Mouse (Mus musculus): ENCODE measurements at regions not wholly inside any gene's neighbourhood (a gene's known extent, or its start where the extent isn't known, plus 50 kb on each side); places are given as distances from the start of the nearest gene placed in this dataset.
"Not testable (repeated sequence)": the region's sequence is repeated elsewhere in the genome, so short reads cannot be mapped to it uniquely, and the experiment has no call there.

DNA sequence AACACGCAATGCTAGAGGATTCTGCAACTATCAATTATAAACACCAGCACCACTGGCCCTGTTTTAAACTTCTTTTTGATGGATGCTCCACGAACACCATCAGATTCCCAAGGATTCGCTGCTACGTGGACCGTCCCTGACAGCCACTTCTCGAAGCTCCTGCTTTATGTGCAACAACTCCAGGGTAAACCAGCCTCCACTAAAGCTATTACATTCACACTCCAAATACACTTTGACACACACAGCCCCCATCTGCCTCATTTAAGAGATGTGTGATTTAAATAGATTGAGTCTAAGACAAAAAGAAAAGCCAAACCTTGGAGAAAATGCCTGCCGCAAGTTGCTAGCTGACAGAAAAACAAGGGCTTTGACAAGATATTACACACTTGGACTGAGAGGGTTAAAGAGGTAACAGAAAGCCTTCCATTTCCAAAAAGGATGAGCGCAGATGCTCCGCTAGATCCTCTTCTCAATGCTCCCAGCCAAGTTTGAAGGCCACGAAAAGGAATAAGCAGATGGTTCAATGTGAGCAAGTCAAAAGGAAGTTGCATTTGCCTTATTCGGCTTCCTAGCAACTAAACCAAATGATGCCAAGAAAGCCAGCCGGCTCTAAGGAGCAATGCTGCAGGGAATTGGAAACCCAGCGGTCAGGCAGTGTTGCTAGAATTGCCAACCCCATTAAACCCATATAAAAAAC, 54.0 kb upstream of the Cnep1r1 start:
- no peaks in the 10 kb centered on the region for H3K36me3 ChIP-seq (replicated peaks)
- H3K27ac ChIP-seq (replicated peaks): no peak overlapping the region
- no peak overlapping the region for H3K4me3 ChIP-seq
- DNase-seq (ENCODE audit: low spot score): no peak
- H3K27me3 ChIP-seq (replicated peaks; ENCODE audit: low read depth, poor library complexity, severe bottlenecking): no peaks in the 10 kb centered on the region
- peaks cover 8% of the 10 kb centered on the region for H3K4me1 ChIP-seq
- WGBS: 90% methylated on average over 13 of the region's 13 CpGs
- H3K9me3 ChIP-seq: no peaks in the 10 kb centered on the region

DNA sequence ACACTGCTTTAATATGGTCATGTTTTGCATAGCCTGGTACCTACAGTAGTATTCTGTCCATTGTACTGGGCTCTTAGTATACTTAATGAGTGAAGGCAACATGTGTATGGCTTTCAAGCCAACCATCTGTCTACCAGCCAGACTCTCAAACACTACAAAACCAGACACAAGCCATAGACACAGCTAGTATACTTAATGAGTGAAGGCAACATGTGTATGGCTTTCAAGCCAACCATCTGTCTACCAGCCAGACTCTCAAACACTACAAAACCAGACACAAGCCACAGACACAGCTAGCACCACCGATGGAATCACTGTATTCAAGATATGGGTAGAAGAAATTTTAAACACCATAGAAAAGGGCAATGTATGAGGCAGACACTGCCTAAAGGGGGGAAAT, 59.5 kb upstream of the Cnep1r1 start:
- H3K36me3 ChIP-seq (replicated peaks); DNase-seq (ENCODE audit: low spot score): not testable (repeated sequence)
- WGBS: 87% methylated on average over 1 of the region's 1 CpGs

DNA sequence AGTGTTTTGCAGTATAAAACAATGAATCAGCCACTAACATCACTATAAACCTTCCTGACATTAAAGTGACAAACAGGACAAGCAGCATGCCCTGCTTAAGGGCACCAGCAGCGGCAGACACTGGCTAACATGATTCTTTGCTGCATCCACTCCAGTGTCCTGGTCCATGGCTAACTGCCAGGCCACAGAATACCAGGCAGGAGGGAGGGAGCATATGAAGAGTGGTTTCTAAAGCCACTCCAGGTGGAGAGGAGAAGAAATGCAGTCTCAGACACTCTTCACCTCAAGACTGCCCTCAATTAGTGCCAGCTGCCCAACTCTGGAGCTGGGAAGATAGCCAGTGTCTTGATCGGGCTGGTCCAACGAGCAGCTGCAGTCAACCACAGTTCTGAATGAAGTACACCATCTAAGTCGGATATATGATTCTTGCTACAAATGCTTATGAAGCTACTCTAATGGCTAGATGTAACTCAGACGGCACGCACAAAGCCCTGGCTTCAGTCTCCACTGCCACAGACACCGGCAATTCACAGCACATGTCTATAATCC, 60.8 kb upstream of the Cnep1r1 start:
- Histone ChIP-seq H3K4me1 (peaks cover 18% of the 10 kb centered on the region), H3K27me3 (replicated peaks; ENCODE audit: low read depth, poor library complexity, severe bottlenecking) (no peaks in the 10 kb centered on the region), H3K4me3 (no peak overlapping the region), H3K9me3 (no peaks in the 10 kb centered on the region), H3K27ac (replicated peaks) (no peak overlapping the region), H3K36me3 (replicated peaks) (no peaks in the 10 kb centered on the region)
- no peak for DNase-seq (ENCODE audit: low spot score)
- 92% methylated on average over 7 of the region's 7 CpGs for WGBS

More for the DNA sequence above, 59.5 kb upstream of the Cnep1r1 start:
- peaks cover 11% of the 10 kb centered on the region for H3K4me1 ChIP-seq
- H3K27me3 ChIP-seq (replicated peaks; ENCODE audit: low read depth, poor library complexity, severe bottlenecking); H3K4me3 ChIP-seq; H3K9me3 ChIP-seq; H3K27ac ChIP-seq (replicated peaks): not testable (repeated sequence)

DNA sequence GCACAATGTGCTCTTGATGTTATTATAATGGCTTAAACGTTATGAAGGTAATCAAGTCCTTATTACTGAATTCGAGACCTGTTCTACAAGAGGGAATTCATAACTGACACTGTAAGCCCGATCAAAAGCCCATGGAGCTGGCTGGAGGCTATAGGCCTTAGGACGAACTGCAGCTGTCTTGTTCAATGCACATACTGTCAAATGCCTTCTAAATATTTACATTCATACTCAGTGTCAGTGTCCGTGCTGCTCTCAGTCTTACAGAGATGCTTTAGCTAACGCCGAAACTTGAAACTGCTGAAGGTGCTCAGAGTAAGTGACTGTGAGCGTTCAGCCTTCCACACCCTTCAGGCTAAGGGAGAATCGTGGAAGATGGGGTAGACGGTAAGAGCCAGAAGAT, 67.9 kb upstream of the Cnep1r1 start:
- Histone ChIP-seq H3K4me3 (no peak overlapping the region), H3K27me3 (replicated peaks; ENCODE audit: low read depth, poor library complexity, severe bottlenecking) (no peaks in the 10 kb centered on the region), H3K36me3 (replicated peaks) (no peaks in the 10 kb centered on the region), H3K4me1 (peaks cover 14% of the 10 kb centered on the region), H3K9me3 (no peaks in the 10 kb centered on the region), H3K27ac (replicated peaks) (no peak overlapping the region)
- WGBS: 80% methylated on average over 10 of the region's 10 CpGs
- DNase-seq (ENCODE audit: low spot score): no peak

DNA sequence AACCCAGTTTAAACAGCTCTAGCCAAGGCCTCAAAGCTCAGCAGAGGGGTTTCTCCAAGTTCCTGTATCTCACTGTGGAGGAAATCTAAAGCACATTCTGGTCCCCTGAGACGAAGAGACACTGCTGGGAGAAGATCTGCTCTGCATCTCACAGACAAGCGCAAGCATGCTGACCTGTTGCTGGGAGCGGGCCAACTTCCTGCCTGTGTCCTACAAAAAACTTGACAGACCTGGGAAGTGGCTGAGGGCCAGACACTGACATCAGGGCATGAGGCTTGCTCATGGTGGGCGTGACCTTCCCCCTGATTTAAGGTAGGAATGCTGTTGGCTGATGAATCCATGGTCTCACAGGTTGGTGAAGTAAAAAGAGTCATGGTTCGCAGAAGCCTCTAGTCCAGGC, 69.5 kb upstream of the Cnep1r1 start:
- DNase-seq (ENCODE audit: low spot score): no peak
- H3K36me3 ChIP-seq (replicated peaks): no peaks in the 10 kb centered on the region
- no peak overlapping the region for H3K4me3 ChIP-seq
- no peaks in the 10 kb centered on the region for H3K9me3 ChIP-seq
- H3K27ac ChIP-seq (replicated peaks): no peak overlapping the region
- no peaks in the 10 kb centered on the region for H3K27me3 ChIP-seq (replicated peaks; ENCODE audit: low read depth, poor library complexity, severe bottlenecking)
- H3K4me1 ChIP-seq: peaks cover 12% of the 10 kb centered on the region
- 76% methylated on average over 5 of the region's 5 CpGs for WGBS

DNA sequence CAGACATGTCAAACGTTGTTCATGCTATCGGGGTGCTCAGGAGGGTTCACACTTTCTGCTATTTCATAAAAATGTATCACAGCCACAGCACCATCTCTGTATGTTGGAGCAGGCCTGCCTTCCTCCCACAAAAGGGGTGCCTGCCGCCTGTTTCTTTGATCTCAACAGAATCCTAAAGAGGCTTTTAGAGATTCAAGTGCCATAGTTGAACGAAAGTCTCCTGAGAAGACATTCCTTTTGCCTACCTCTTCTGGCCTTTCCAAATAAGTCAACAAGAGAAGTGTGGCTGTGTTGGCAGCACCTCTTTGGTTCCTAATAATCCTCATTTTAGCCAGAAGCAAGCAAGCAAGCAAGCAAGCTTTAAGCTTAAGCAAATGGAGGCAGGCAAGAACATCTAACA, 72.6 kb upstream of the Cnep1r1 start:
- Histone ChIP-seq H3K36me3 (replicated peaks) (no peaks in the 10 kb centered on the region), H3K4me1 (peaks cover 4% of the 10 kb centered on the region; the same call in 1 of the 2 replicates), H3K4me3 (no peak overlapping the region), H3K9me3 (no peaks in the 10 kb centered on the region), H3K27me3 (replicated peaks; ENCODE audit: low read depth, poor library complexity, severe bottlenecking) (no peaks in the 10 kb centered on the region), H3K27ac (replicated peaks) (no peak overlapping the region)
- WGBS: 84% methylated on average over 4 of the region's 4 CpGs
- no peak for DNase-seq (ENCODE audit: low spot score)

DNA sequence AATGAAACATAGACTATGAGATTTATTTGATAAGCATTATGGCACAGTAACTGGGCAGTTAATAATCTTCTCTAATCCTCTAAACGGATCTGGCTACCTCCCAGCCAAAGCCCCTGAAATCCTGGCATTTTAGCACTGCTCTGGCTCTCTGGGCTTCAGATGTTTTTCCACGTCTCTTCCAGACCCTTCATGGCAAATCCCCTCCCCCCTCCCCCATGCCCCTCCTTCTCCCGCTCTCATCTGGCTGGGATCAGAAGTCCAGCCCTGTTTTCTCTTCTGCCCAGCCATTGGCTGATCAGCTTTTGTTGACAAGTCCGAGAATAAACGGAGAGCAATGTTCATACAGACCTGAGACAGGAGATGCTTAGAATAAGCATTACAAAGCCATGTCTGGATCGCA, 79.3 kb upstream of the Cnep1r1 start:
- Histone ChIP-seq H3K36me3 (replicated peaks) (no peaks in the 10 kb centered on the region), H3K27me3 (replicated peaks; ENCODE audit: low read depth, poor library complexity, severe bottlenecking) (no peaks in the 10 kb centered on the region), H3K27ac (replicated peaks) (no peak overlapping the region), H3K4me1 (peaks cover 5% of the 10 kb centered on the region; the same call in 1 of the 2 replicates), H3K4me3 (no peak overlapping the region), H3K9me3 (no peaks in the 10 kb centered on the region)
- 34% methylated on average over 6 of the region's 6 CpGs for WGBS
- DNase-seq (ENCODE audit: low spot score): peak; percentile 63

DNA sequence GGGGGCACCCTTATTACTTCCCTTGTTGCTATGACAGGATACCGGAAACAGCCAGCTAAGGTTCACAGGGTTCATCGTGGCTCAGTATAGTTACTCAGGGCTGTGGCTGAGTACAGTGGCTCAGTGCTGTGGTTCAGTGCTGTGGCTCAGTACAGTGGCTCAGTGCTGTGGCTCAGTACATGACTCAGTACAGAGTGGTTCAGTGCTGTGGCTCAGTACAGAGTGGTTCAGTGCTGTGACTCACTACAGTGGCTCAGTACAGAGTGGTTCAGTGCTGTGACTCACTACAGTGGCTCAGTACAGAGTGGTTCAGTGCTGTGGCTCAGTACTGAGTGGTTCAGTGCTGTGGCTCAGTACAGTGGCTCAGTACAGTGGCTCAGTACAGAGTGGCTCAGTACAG, 78.6 kb upstream of the Zfp423 start:
- no peaks in the 10 kb centered on the region for H3K9me3 ChIP-seq
- H3K36me3 ChIP-seq (replicated peaks): no peaks in the 10 kb centered on the region
- no peak overlapping the region for H3K4me3 ChIP-seq
- no peaks in the 10 kb centered on the region for H3K27me3 ChIP-seq (replicated peaks; ENCODE audit: low read depth, poor library complexity, severe bottlenecking)
- peaks cover 5% of the 10 kb centered on the region; the same call in 1 of the 2 replicates for H3K4me1 ChIP-seq
- 83% methylated on average over 2 of the region's 2 CpGs for WGBS
- no peak for DNase-seq (ENCODE audit: low spot score)
- H3K27ac ChIP-seq (replicated peaks): no peak overlapping the region

DNA sequence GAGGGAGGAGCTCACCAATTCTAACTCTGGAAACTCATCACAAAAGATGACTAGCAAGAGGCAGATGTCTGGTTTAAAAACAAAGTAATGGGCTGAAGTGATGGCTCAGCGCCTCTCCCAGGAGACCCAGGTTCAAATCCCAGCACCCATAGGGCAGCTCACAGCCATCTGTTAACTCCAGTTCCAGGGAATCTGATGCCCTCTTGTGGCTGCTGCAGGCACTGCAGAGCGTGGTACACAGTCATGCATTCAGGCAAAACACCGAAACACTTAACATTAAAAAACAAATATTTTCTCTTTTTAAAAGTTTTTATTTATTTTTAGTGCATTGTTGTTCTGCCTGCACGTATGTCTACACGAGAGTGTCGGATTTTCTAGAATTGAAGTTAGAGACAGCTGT, 73.7 kb upstream of the Zfp423 start:
- Histone ChIP-seq H3K36me3 (replicated peaks) (no peaks in the 10 kb centered on the region), H3K4me3 (no peak overlapping the region), H3K4me1 (no peaks in the 10 kb centered on the region), H3K27ac (replicated peaks) (no peak overlapping the region), H3K9me3 (no peaks in the 10 kb centered on the region), H3K27me3 (replicated peaks; ENCODE audit: low read depth, poor library complexity, severe bottlenecking) (no peaks in the 10 kb centered on the region)
- DNase-seq (ENCODE audit: low spot score): peak; percentile 52
- WGBS: 72% methylated on average over 6 of the region's 6 CpGs

DNA sequence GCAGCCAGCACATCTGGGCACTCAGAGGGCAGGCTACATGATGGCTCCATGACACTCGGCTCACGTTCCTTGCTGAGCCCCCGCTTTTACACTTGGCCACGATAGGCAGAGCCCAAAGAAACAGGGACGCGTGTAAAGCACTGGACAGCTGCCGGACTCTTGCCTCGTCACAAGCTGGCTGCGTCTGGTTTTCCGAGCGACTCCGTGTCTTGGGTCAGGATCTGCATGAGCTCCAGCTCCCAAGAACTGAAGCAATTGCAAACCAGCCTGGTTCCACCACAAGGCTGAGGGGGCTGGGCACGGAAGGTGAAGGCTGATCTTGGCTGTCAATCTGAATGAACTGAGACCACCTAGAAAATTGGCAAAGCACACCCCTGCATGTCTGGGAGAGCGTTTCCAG, 65.1 kb upstream of the Zfp423 start:
- WGBS: 89% methylated on average over 14 of the region's 14 CpGs
- no peak for DNase-seq (ENCODE audit: low spot score)
- peaks cover 24% of the 10 kb centered on the region for H3K4me1 ChIP-seq
- H3K9me3 ChIP-seq: no peaks in the 10 kb centered on the region
- H3K36me3 ChIP-seq (replicated peaks): no peaks in the 10 kb centered on the region
- no peak overlapping the region for H3K4me3 ChIP-seq
- H3K27ac ChIP-seq (replicated peaks): no peak overlapping the region
- peaks cover 8% of the 10 kb centered on the region; the same call in 1 of the 2 replicates for H3K27me3 ChIP-seq (replicated peaks; ENCODE audit: low read depth, poor library complexity, severe bottlenecking)

DNA sequence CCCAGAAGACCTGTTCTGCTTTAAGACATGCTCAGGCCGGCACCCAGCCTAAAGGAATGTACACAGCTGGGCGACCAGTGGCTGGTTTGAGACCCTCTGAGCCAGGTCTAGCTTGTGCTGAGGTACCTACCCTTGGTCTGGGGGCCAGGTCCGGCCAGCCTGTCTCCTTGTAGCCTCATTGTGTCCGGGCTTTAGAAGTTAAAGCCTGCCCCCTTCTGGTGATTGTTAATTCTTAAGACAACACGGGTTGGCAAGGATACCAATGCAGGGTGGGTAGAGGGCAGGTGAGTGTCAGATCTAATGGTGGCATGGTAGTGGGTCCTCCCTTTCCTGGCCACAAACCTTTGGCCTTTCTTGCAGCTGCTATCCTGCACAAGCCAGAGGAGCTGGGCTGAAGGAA, 64.0 kb upstream of the Zfp423 start:
- Histone ChIP-seq H3K4me3 (no peak overlapping the region), H3K9me3 (peaks cover 3% of the 10 kb centered on the region), H3K36me3 (replicated peaks) (no peaks in the 10 kb centered on the region), H3K27ac (replicated peaks) (no peak overlapping the region), H3K4me1 (peaks cover 24% of the 10 kb centered on the region), H3K27me3 (replicated peaks; ENCODE audit: low read depth, poor library complexity, severe bottlenecking) (peaks cover 8% of the 10 kb centered on the region; the same call in 1 of the 2 replicates)
- peak; percentile 64 for DNase-seq (ENCODE audit: low spot score)
- 14% methylated on average over 5 of the region's 5 CpGs for WGBS

DNA sequence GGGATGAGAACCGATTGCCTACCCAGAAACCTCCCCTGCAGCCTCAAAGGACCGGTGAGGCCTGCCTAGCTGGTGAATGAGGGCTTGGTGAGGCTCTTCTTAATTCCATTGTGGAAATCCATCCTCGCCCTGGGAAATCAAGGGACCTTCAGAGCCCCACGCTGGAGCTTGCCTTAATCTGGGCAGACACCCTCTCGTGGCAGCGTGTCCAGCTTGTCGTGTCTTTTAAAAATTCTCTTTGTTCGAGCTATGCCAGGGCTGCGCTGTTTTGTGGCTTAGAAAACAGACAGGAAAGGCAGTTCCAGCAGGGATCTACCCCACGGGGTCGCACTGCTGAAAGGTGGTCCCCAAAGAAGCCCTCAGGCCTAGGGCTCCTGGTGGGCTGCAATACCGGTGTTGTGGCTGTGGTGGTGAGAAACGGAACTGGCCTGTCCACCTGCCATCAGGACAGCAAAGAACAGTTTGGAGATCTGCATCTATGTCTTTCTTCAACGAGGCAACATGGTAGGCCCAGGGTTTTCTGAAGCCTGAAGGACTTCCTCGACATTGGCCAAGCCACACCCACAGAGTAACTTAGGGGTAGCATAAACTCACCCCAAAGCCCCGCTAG, 63.5 kb upstream of the Zfp423 start:
- Histone ChIP-seq H3K27me3 (replicated peaks; ENCODE audit: low read depth, poor library complexity, severe bottlenecking) (peaks cover 8% of the 10 kb centered on the region; the same call in 1 of the 2 replicates), H3K4me3 (no peak overlapping the region), H3K27ac (replicated peaks) (no peak overlapping the region; the same call in 1 of the 2 replicates), H3K4me1 (peaks cover 24% of the 10 kb centered on the region), H3K9me3 (peaks cover 6% of the 10 kb centered on the region), H3K36me3 (replicated peaks) (no peaks in the 10 kb centered on the region)
- 67% methylated on average over 16 of the region's 16 CpGs for WGBS
- DNase-seq (ENCODE audit: low spot score): no peak

Measured in embryonic facial prominence, embryonic 10.5 days (tissue).